Mouse (Mus musculus) liver, adult 2 months (tissue): ENCODE data around the gene Abcc12. TPM values are rescaled to one million over a fixed set of nuclear protein-coding genes. Genes with fewer than 3 reads are reported as not detected.

ENCODE experiments used
- DNase-seq: peaks from one replicate; pipeline ENCODE4 v3.0.0-alpha.2; 2011; ENCODE audit warnings: low read depth, low spot score; ENCODE audit errors: extremely low read depth
- H3K27ac ChIP-seq: fragments of 200-500 bp; replicated peaks from 2 replicates; pipeline ENCODE4 v1.5.1; 2012; ENCODE audit warnings: low read depth, mild to moderate bottlenecking, control low read depth, inconsistent platforms, low read length; ENCODE audit not compliant: insufficient read depth
- H3K27me3 ChIP-seq: fragments of 200-500 bp; 2 replicates; pipeline ENCODE4 v1.6.1; 2012; ENCODE audit warnings: mild to moderate bottlenecking, moderate library complexity, low read length, inconsistent platforms; ENCODE audit not compliant: control insufficient read depth, insufficient read depth
- H3K36me3 ChIP-seq: fragments of 200-500 bp; 2 replicates; pipeline ENCODE4 v1.6.1; 2012; ENCODE audit warnings: low read length, inconsistent platforms; ENCODE audit not compliant: control insufficient read depth, insufficient read depth
- H3K4me1 ChIP-seq: fragments of 200-500 bp; 2 replicates; pipeline ENCODE4 v1.6.1; 2011; ENCODE audit warnings: low read length; ENCODE audit not compliant: control insufficient read depth, insufficient read depth
- H3K4me3 ChIP-seq: fragments of 200-500 bp; 2 replicates; pipeline ENCODE4 v1.5.1; 2011; ENCODE audit warnings: low read depth, mild to moderate bottlenecking, control low read depth, low read length, moderate library complexity; ENCODE audit not compliant: insufficient read depth
- H3K79me2 ChIP-seq: fragments of 200-500 bp; 2 replicates; pipeline ENCODE4 v1.6.1; 2012; ENCODE audit warnings: inconsistent platforms, mild to moderate bottlenecking, low read length, moderate library complexity; ENCODE audit not compliant: control insufficient read depth, insufficient read depth
- H3K9ac ChIP-seq: fragments of 200-500 bp; 2 replicates; pipeline ENCODE4 v1.6.1; 2012; ENCODE audit warnings: low read depth, mild to moderate bottlenecking, control low read depth, inconsistent platforms, low read length
- CTCF ChIP-seq: fragments of 200-500 bp; IDR thresholded peaks from 2 replicates; pipeline ENCODE4 v1.5.1; 2011; ENCODE audit warnings: low read depth, low read length, control low read depth
- POLR2A ChIP-seq: fragments of 200-500 bp; IDR thresholded peaks from 2 replicates; pipeline ENCODE4 v1.6.1; 2011; ENCODE audit warnings: low read length, control low read depth; ENCODE audit not compliant: insufficient read depth; ENCODE audit errors: extremely low read depth
- WGBS: fragments of 180-500 bp; shearing (Covaris S2); methylation state at CpG from one replicate; pipeline ENCODE4 v1.1.7; 2018; 5-methylcytosine and 5-hydroxymethylcytosine counted together
- polyA plus RNA-seq: library from polyadenylated mRNA; depleted of rRNA; stranded (reverse); fragments of >200 nt; gene quantifications from 2 replicates; pipeline ENCODE4 v1.2.3, GENCODE M21; 2012
- total RNA-seq: library from RNA; depleted of rRNA; stranded (reverse); fragments of >200 nt; gene quantifications from 2 replicates; pipeline ENCODE4 v1.2.3, GENCODE M21; 2014

The Abcc12 gene
- total and polyA plus RNA-seq, 2 experiments: 0.18 to 0.21 TPM

DNA sequence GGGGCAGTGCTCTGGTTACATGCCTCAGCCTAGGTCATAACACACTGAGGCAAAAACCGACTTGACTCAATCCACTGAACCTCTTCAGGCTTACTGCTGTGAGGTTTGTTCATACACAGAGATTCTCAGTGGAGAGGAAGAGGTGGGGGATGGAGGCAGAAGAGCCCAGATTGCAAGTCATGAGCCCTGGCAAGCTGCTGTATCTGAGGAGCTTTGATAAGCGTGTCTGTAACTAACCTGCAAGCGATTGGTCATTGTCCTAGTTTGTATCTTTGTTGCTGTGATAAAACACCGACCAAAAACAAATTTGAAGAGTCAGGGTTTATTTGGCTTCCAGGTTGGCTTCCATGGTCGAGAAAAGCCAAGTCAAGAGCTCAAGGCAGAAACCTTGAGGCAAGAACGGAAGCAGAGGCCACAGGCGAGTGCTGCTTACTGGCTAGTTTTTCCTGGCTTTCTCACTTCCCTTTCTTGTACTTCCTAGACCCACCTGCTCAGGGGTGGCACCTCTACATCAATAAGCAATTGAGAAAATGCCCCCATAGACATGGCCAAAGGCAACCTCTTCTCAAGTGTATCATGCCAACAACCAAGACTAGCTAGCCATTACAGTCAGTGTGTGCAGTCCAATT lies 37.4 kb upstream of the Abcc12 start:
- peak; percentile 98 for DNase-seq
- H3K9ac ChIP-seq: peak overlapping the region; percentile 39; the same call in 1 of the 2 replicates
- peaks cover 25% of the 10 kb centered on the region for H3K4me1 ChIP-seq
- WGBS: 17% methylated on average over 7 of the region's 7 CpGs
- H3K36me3 ChIP-seq: no peaks in the 10 kb centered on the region
- TF ChIP-seq POLR2A: no peak
- no peak for TF ChIP-seq CTCF
- H3K27me3 ChIP-seq: no peaks in the 10 kb centered on the region
- peaks cover 3% of the 10 kb centered on the region; the same call in 1 of the 2 replicates for H3K79me2 ChIP-seq
- no peak overlapping the region for H3K4me3 ChIP-seq
- peak overlapping the region; percentile 83 for H3K27ac ChIP-seq

DNA sequence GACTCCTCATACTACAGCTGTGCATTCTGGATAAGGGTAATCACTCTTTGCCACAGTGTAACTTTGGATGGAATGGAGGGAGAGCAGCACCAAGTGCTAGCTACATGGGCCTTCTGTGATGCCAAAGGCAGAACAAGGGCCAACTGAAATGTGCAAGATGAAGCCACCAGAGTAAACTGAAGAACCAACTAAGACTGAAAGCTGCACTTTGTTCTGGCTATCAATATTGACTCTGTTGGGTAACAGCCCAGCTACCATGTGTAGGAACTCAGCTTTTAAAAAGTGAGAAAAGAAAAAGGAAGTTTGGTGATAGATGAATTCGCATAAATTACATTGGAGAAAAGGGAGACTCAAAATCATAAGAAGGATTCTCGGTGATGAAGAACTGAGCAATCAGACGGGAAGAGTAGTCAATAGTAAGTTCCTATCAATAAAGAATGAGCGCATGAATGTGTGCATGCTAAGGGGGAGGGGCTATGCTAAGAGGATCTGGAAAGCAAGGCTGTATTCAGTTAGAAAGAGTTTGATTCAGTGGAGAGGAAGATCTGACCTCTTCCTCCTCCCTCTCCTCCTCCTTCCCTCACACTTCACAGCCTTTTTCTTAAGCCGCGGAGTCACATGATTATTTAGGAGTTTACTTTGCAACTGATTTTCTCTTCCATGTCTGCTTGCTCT lies 34.7 kb upstream of the Abcc12 start:
- DNase-seq: peak; percentile 96
- WGBS: 27% methylated on average over 6 of the region's 6 CpGs
- no peaks in the 10 kb centered on the region for H3K27me3 ChIP-seq
- H3K9ac ChIP-seq: peak overlapping the region; percentile 60
- TF ChIP-seq POLR2A: no peak
- no peak for TF ChIP-seq CTCF
- peaks cover 25% of the 10 kb centered on the region for H3K4me1 ChIP-seq
- H3K79me2 ChIP-seq: peaks cover 3% of the 10 kb centered on the region; the same call in 1 of the 2 replicates
- peak overlapping the region; percentile 40 for H3K4me3 ChIP-seq
- peak overlapping the region; percentile 96 for H3K27ac ChIP-seq
- no peaks in the 10 kb centered on the region for H3K36me3 ChIP-seq

DNA sequence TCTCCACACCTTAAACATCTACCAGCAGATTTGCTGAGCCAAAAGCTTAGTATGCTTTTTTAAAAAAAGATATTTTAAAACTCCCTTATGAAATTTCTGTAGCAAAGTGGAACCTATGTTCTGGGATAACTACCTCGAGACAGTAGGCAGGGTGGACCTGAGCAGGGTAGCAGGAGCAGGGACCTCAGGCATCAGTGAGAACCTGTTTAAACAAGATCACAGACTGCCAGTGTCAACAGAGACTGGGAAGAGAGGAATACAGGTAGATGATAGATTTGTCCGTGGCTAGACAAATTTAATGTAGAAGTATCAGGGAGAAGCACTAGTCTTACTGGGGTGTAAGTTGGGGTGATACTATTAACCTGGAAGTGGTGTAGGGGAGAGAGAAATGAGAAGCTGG lies 33.3 kb upstream of the Abcc12 start:
- H3K79me2 ChIP-seq: peaks cover 3% of the 10 kb centered on the region; the same call in 1 of the 2 replicates
- H3K4me1 ChIP-seq: peaks cover 23% of the 10 kb centered on the region
- peak; percentile 76 for DNase-seq
- peak overlapping the region; percentile 71 for H3K27ac ChIP-seq
- no peaks in the 10 kb centered on the region for H3K36me3 ChIP-seq
- H3K4me3 ChIP-seq: no peak overlapping the region
- H3K9ac ChIP-seq: no peak overlapping the region
- H3K27me3 ChIP-seq: no peaks in the 10 kb centered on the region
- no peak for TF ChIP-seq CTCF
- no peak for TF ChIP-seq POLR2A
- WGBS: 16% methylated on average over 2 of the region's 2 CpGs

DNA sequence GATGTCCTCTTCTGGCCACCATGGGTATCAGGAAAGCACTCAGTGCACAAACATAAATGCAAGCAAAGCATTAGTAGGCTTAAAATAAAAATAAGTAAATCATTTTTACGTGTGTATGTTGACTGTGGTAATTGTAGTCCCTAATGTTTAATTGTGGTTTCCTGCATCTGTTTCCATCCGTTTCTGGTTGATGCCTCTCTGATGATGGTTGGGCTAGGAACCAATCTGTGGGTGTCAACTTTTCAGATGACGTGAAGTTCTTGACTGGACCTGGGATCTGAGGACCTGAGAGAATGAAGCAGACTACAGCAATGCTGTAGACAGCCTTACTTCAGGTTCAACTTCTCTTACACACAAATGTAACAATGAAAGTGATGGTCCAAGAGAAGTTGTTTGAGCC lies 24.2 kb upstream of the Abcc12 start:
- no peak overlapping the region for H3K9ac ChIP-seq

DNA sequence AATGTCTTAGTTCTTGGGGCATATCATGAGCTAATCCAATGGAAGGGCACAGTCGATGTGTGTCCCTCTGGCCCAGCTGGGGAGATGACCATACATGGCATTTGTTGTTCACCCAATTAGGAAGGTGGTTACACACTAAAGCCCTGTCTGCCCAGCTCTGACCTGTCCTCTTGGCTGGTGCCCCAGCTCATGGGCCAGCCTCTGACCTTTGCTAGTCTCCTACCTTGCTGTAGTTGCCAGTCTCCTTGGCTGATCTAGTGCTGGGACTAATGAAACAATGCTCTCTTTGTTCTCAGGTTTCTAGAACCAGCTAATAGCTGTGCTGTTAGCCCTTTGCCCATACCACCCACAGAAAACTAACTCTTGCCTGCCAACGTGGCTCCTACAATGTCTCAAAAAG lies 22.7 kb upstream of the Abcc12 start:
- Histone ChIP-seq H3K27me3 (no peaks in the 10 kb centered on the region), H3K79me2 (no peaks in the 10 kb centered on the region), H3K36me3 (no peaks in the 10 kb centered on the region), H3K27ac (peak overlapping the region; percentile 75), H3K4me1 (peaks cover 30% of the 10 kb centered on the region), H3K9ac (no peak overlapping the region), H3K4me3 (no peak overlapping the region)
- DNase-seq: peak; percentile 96
- TF ChIP-seq CTCF (no peak), POLR2A (no peak)
- WGBS: 16% methylated on average over 2 of the region's 2 CpGs

More for the DNA sequence above, 24.2 kb upstream of the Abcc12 start:
- no peak for TF ChIP-seq POLR2A
- TF ChIP-seq CTCF: no peak
- Histone ChIP-seq H3K27me3 (no peaks in the 10 kb centered on the region), H3K4me1 (peaks cover 17% of the 10 kb centered on the region), H3K36me3 (no peaks in the 10 kb centered on the region), H3K79me2 (no peaks in the 10 kb centered on the region; the same call in 1 of the 2 replicates), H3K4me3 (no peak overlapping the region), H3K27ac (no peak overlapping the region)
- WGBS: 87% methylated on average over 3 of the region's 3 CpGs
- no peak for DNase-seq

DNA sequence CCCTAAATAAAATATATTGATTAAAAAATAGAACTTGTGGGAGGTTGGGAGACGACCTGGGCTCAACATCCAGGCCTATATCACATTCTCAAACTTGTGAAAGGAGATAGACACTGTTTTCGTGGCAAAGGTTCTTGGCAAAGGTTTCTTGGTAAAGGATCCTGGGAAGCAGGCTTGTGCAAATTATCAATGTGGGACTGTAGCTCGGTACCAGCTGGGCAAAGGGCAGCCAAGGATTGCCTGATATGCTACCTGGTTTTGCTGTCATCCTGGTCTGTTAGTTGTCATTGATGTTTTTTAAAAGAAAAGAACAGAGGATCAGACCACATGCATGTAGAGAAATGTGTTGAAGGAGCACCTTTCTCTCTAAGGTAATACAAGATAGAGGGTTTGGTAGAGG lies 19.8 kb upstream of the Abcc12 start:
- no peaks in the 10 kb centered on the region for H3K27me3 ChIP-seq
- 17% methylated on average over 3 of the region's 3 CpGs for WGBS
- DNase-seq: peak; percentile 94

More for the DNA sequence above, 19.8 kb upstream of the Abcc12 start:
- H3K36me3 ChIP-seq: no peaks in the 10 kb centered on the region
- peak overlapping the region; percentile 97 for H3K27ac ChIP-seq
- peaks cover 37% of the 10 kb centered on the region for H3K4me1 ChIP-seq
- no peak for TF ChIP-seq CTCF
- TF ChIP-seq POLR2A: no peak
- H3K79me2 ChIP-seq: no peaks in the 10 kb centered on the region
- peak overlapping the region; percentile 51; the same call in 1 of the 2 replicates for H3K9ac ChIP-seq
- no peak overlapping the region for H3K4me3 ChIP-seq
